Mouse (Mus musculus): ENCODE measurements around the gene Gm17324. TPM values are rescaled to one million over a fixed set of nuclear protein-coding genes. Genes with fewer than 3 reads are reported as not detected.

The Gm17324 gene
- total RNA-seq, 2 experiments from 2014 or later = not detected

- no peak for DNase-seq
These were observed 14.8 kb upstream of the Gm17324 start for GRCm38 (mm10) chr9:78463337-78463736.

- no peak for DNase-seq
These were observed 8.4 kb upstream of the Gm17324 start for GRCm38 (mm10) chr9:78457026-78457425.

GRCm38 (mm10) chr9:78451382-78451781, 2.8 kb upstream of the Gm17324 start:
- DNase-seq = no peak

GRCm38 (mm10) chr9:78450404-78450803, 1.8 kb upstream of the Gm17324 start:
- no peak for DNase-seq

GRCm38 (mm10) chr9:78447606-78447972, 997 bp downstream of the Gm17324 start:
- DNase-seq = no peak

GRCm38 (mm10) chr9:78442579-78443392, 5.8 kb downstream of the Gm17324 start, which contains the start of gene Cgas:
TSS of gene Cgas (minus strand) at chr9:78443237.
- DNase-seq = peak; percentile 53

GRCm38 (mm10) chr9:78442237-78442578, 6.4 kb downstream of the Gm17324 start:
- DNase-seq = no peak

GRCm38 (mm10) chr9:78439426-78439825, 9.2 kb downstream of the Gm17324 start:
- no peak for DNase-seq

GRCm38 (mm10) chr9:78432471-78432870, 16.1 kb downstream of the Gm17324 start:
- no peak for DNase-seq

- no peak for DNase-seq
These were observed 18.1 kb downstream of the Gm17324 start for GRCm38 (mm10) chr9:78430486-78430885.

GRCm38 (mm10) chr9:78429551-78429950, 19.0 kb downstream of the Gm17324 start:
- DNase-seq = no peak

- DNase-seq = no peak
These were observed 19.6 kb downstream of the Gm17324 start for GRCm38 (mm10) chr9:78428870-78429432.

GRCm38 (mm10) chr9:78428185-78428584, 20.4 kb downstream of the Gm17324 start:
- no peak for DNase-seq

- DNase-seq = peak; percentile 13
These were observed 21.2 kb downstream of the Gm17324 start for GRCm38 (mm10) chr9:78427362-78427781.

- DNase-seq = no peak
These were observed 47.0 kb downstream of the Gm17324 start for GRCm38 (mm10) chr9:78401596-78401995.

- no peak for DNase-seq
These were observed 48.0 kb downstream of the Gm17324 start for GRCm38 (mm10) chr9:78400570-78400969.

Small RNA genes within 50 kb of the gene (microRNA-seq; reads per million reads assigned to microRNA genes)
- gene Gm26377 = 0 reads per million in 2 experiments

Other genes starting within 250 kb of the Gm17324 start
- gene Gsta1, start 218.1 kb downstream of the Gm17324 start, total RNA-seq (2021) = not detected
- gene Gm3776, start 191.7 kb downstream of the Gm17324 start, total RNA-seq (2021) = not detected
- not detected for gene Gm10639, start 158.9 kb downstream of the Gm17324 start, total RNA-seq (2021)
- gene Omt2a, start 134.0 kb downstream of the Gm17324 start, total RNA-seq (2021) = not detected
- gene Omt2b, start 121.2 kb downstream of the Gm17324 start, total RNA-seq (2021) = not detected
- not detected for gene Gsta2, start 93.0 kb downstream of the Gm17324 start, total RNA-seq (2021)
- gene Dppa5a, start 80.6 kb downstream of the Gm17324 start, total RNA-seq (2021) = not detected
- gene Ooep, start 70.1 kb downstream of the Gm17324 start, total RNA-seq (2021) = under 1 TPM in 1 of 2 experiments, not detected in 1; 0.12 TPM
- not detected for gene Ddx43, start 53.0 kb downstream of the Gm17324 start, total RNA-seq (2021)
- gene Cgas, start 5.5 kb downstream of the Gm17324 start, total RNA-seq (2021) = 1 to 10 TPM in 1 of 2 experiments, under 1 TPM in 1; 0.96 to 1.2 TPM
- 10 to 100 TPM; 15.3 to 16.4 TPM for gene Mto1, start 578 bp downstream of the Gm17324 start, total RNA-seq (2021)
- 1,000 to 10,000 TPM; 2,370 to 3,141 TPM for gene Eef1a1, start 40.4 kb upstream of the Gm17324 start, total RNA-seq (2021)
- 1 to 10 TPM; 4.1 to 5.7 TPM for gene Slc17a5, start 139.3 kb upstream of the Gm17324 start, total RNA-seq (2021)
- 10 to 100 TPM in 1 of 2 experiments, 1 to 10 TPM in 1; 8.6 to 14.8 TPM for gene Cd109, start 166.8 kb upstream of the Gm17324 start, total RNA-seq (2021)

All from gastrocnemius, postnatal 10 days (tissue).